Mouse (Mus musculus) C2C12 (cell line): Measurements from ENCODE around the gene Plpp4. TPM values are rescaled to one million over a fixed set of nuclear protein-coding genes. Genes with fewer than 3 reads are reported as not detected.

ENCODE experiments used
- H3K27me3 ChIP-seq: one replicate; pipeline ENCODE4 v1.6.1; 2011; ENCODE audit not compliant: control insufficient read depth, insufficient read depth, insufficient read length
- H3K36me3 ChIP-seq: one replicate; pipeline ENCODE4 v1.6.1; 2011; ENCODE audit not compliant: control insufficient read depth, insufficient read depth
- H3K4me3 ChIP-seq: one replicate; pipeline ENCODE4 v1.5.1; 2011; ENCODE audit warnings: mild to moderate bottlenecking, control low read depth; ENCODE audit not compliant: poor library complexity, insufficient read depth, severe bottlenecking
- H3K79me2 ChIP-seq: one replicate; pipeline ENCODE4 v1.6.1; 2011; ENCODE audit not compliant: control insufficient read depth, insufficient read depth
- H3K79me3 ChIP-seq: one replicate; pipeline ENCODE4 v1.6.1; 2011; ENCODE audit warnings: low read depth, control low read depth
- H3ac ChIP-seq: one replicate; pipeline ENCODE3; 2011; ENCODE audit warnings: low read depth; ENCODE audit not compliant: control insufficient read depth, insufficient read length
- CEBPB ChIP-seq: IDR thresholded peaks from one replicate; pipeline ENCODE4 v1.6.1; 2011; ENCODE audit warnings: low read depth, mild to moderate bottlenecking, control low read depth, moderate library complexity
- CTCF ChIP-seq: IDR thresholded peaks from one replicate; pipeline ENCODE4 v1.5.1; 2011; ENCODE audit not compliant: control insufficient read depth, insufficient read depth, insufficient read length
- FOSL1 ChIP-seq: IDR thresholded peaks from one replicate; pipeline ENCODE4 v1.8.0; 2011; ENCODE audit warnings: mild to moderate bottlenecking, low read length; ENCODE audit not compliant: poor library complexity, insufficient read depth, severe bottlenecking
- MAX ChIP-seq: IDR thresholded peaks from one replicate; pipeline ENCODE4 v1.6.1; 2011; ENCODE audit warnings: mild to moderate bottlenecking, control low read depth
- MYOD1 ChIP-seq: IDR thresholded peaks from one replicate; pipeline ENCODE4 v1.6.1; 2011; ENCODE audit warnings: low read depth; ENCODE audit not compliant: control insufficient read depth, insufficient read length
- MYOG ChIP-seq: IDR thresholded peaks from one replicate; pipeline ENCODE4 v1.6.1; 2011; ENCODE audit not compliant: control insufficient read depth, insufficient read length; ENCODE audit errors: extremely low read depth
- USF1 ChIP-seq: IDR thresholded peaks from one replicate; pipeline ENCODE4 v1.6.1; 2011; ENCODE audit warnings: low read depth, mild to moderate bottlenecking, control low read depth, moderate library complexity
- polyA plus RNA-seq: library from polyadenylated mRNA; unstranded; fragments of >200 nt; fragmentation: generic; extraction: Trizol; gene quantifications from one replicate; pipeline ENCODE4 v1.2.1, GENCODE M21; 2012; ENCODE audit warnings: missing spikeins

The Plpp4 gene
- polyA plus RNA-seq, 1 experiment = not detected

DNA sequence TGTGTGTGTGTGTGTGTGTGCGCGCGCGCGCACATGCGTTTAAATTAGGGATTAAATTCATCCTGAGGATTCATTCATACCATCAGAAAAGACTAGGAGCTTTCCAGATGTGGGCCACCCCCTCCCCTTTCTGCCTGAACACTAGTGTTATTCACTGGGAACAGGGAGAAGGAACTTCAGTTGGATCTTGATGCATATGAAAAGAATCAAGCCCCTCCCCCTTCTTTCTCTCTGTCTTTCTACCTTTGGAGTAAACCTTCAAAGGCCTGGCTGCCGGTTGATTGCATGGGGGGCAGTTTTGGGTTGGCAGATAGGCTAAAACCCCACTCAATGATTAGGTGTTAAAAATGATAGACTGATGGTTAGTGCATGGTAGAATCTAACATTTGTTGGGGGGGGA lies 1.5 kb downstream of the Plpp4 start:
- Histone ChIP-seq H3ac (no peak overlapping the region), H3K79me2 (no peaks in the 10 kb centered on the region), H3K36me3 (no peaks in the 10 kb centered on the region), H3K4me3 (no peak overlapping the region), H3K27me3 (no peaks in the 10 kb centered on the region), H3K79me3 (no peaks in the 10 kb centered on the region)
- no peak for TF ChIP-seq CEBPB
- TF ChIP-seq FOSL1 = no peak
- TF ChIP-seq MYOD1 = no peak
- no peak for TF ChIP-seq CTCF
- TF ChIP-seq MAX = no peak
- no peak for TF ChIP-seq USF1
- no peak for TF ChIP-seq MYOG

- Histone ChIP-seq H3K79me2 (no peaks in the 10 kb centered on the region), H3K4me3 (no peak overlapping the region), H3K27me3 (no peaks in the 10 kb centered on the region), H3ac (no peak overlapping the region), H3K36me3 (no peaks in the 10 kb centered on the region), H3K79me3 (no peaks in the 10 kb centered on the region)
- TF ChIP-seq FOSL1 = no peak
- TF ChIP-seq CTCF = no peak
- no peak for TF ChIP-seq MYOG
- TF ChIP-seq MYOD1 = no peak
- TF ChIP-seq USF1 = no peak
- no peak for TF ChIP-seq MAX
- TF ChIP-seq CEBPB = no peak
Observed at GRCm38 (mm10) chr7:129259195-129259594, 2.4 kb downstream of the Plpp4 start.

DNA sequence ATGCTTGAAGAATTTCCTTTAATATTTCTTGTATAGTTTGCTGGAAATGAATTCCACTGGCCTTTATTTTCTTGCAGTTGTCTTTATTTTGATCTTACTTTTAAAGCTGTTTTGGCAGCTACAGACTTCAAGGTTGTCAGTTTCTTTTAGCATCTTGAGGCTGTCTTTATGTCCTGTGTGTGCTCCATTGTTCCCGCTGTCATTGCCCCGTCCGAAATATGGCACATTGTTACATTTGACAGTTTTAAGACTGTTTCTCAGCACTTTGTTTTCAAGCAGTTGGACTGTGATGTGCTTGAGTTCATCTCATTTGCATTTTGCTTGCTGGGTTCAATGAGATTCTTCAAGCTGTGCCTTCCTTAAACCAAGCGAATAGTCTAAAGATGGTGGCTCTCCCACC lies 17.0 kb downstream of the Plpp4 start:
- Histone ChIP-seq H3K27me3 (no peaks in the 10 kb centered on the region), H3K4me3 (no peak overlapping the region), H3K79me2 (no peaks in the 10 kb centered on the region), H3K79me3 (no peaks in the 10 kb centered on the region), H3ac (no peak overlapping the region), H3K36me3 (no peaks in the 10 kb centered on the region)
- TF ChIP-seq MYOD1 = no peak
- no peak for TF ChIP-seq USF1
- TF ChIP-seq MYOG = no peak

DNA sequence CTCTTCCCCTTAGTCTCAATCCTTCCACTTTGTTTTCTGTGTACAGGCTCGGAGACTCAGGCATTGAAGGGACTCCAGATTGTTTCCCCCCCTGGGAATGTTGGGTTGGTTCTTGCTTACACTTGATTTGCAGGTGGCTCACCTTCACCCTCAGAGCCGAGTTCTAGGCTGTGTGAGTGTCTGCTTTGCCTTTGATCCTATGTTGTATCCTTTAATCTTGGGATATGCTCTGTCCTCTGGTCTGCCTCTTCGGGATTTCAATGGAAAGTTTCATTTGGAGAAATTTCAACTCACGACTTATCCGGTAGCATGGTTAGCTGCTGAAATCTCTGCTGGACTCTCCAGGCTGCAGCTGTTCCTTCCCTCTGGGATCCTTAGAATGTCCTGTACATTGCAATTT lies 17.9 kb downstream of the Plpp4 start:
- Histone ChIP-seq H3K4me3 (no peak overlapping the region), H3K27me3 (no peaks in the 10 kb centered on the region), H3K36me3 (no peaks in the 10 kb centered on the region), H3K79me3 (no peaks in the 10 kb centered on the region), H3K79me2 (no peaks in the 10 kb centered on the region), H3ac (no peak overlapping the region)
- TF ChIP-seq CTCF (no peak), MYOG (no peak), CEBPB (no peak), FOSL1 (no peak), MYOD1 (no peak), USF1 (no peak), MAX (no peak)

- TF ChIP-seq FOSL1 (no peak), MAX (no peak), MYOG (no peak), CEBPB (no peak), MYOD1 (no peak), USF1 (no peak), CTCF (no peak)
Observed at GRCm38 (mm10) chr7:129277751-129278150, 20.9 kb downstream of the Plpp4 start.

DNA sequence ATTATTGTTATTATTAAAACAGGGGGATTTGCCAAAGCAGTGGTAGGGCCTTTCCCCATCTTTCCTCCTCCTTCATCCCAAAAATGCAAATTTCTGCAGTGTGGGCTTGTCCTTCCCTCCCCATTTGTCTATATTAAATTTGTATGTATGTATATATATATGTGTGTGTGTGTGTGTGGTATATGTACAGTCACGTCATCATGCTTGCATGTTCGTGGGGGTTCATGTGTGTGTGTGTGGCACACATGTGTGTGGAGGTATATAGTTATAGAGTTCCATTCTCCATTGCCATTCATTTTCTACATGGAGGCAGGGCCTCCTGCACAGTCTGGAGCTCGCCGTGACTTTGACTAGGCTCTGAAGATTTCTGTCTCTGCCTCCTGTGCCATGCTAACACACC lies 22.0 kb downstream of the Plpp4 start:
- no peaks in the 10 kb centered on the region for H3K27me3 ChIP-seq
- H3K79me3 ChIP-seq = no peaks in the 10 kb centered on the region
- no peak overlapping the region for H3ac ChIP-seq
- H3K4me3 ChIP-seq = no peak overlapping the region
- TF ChIP-seq USF1 (no peak), MAX (no peak)
- no peaks in the 10 kb centered on the region for H3K79me2 ChIP-seq
- no peaks in the 10 kb centered on the region for H3K36me3 ChIP-seq

More at GRCm38 (mm10) chr7:129277751-129278150, 20.9 kb downstream of the Plpp4 start:
- Histone ChIP-seq H3K36me3 (no peaks in the 10 kb centered on the region), H3K79me3 (no peaks in the 10 kb centered on the region), H3K79me2 (no peaks in the 10 kb centered on the region), H3K4me3 (no peak overlapping the region), H3K27me3 (no peaks in the 10 kb centered on the region), H3ac (no peak overlapping the region)
